8 mouse cellular contexts compared by ENCODE assay signal in genomic region chr8:74993475-74994451, GRCm38 (mm10). TPM values are rescaled to one million over a fixed set of nuclear protein-coding genes. Genes with fewer than 3 reads are reported as not detected.
DNase-seq lines count a peak whose midpoint lies in the region; ATAC-seq and TF ChIP-seq lines count a peak whose summit lies in the region.

No protein-coding gene starts in this region.

- H3K4me3 ChIP-seq in ES-E14 (ENCODE audit: insufficient read depth in 1 of 2, low read depth in 1 of 2, low read length in 2 of 2, poor library complexity in 1 of 2, severe bottlenecking in 1 of 2) = peak overlapping the region; percentile 75 to 99
- peak overlapping the region; percentile 66 for H3K4me3 ChIP-seq in forebrain, embryonic 16.5 days (replicated peaks; ENCODE audit: low read length)
- peak overlapping the region; percentile 79 for H3K4me3 ChIP-seq in layer of hippocampus, adult 2 months
- peak overlapping the region; percentile 86 for H3K4me3 ChIP-seq in lung, embryonic 14.5 days (ENCODE audit: low read depth, low read length)
- H3K4me3 ChIP-seq in olfactory bulb, adult 2 months (ENCODE audit: insufficient read depth, low read depth, low read length) = peak overlapping the region; percentile 70
- H3K4me3 ChIP-seq in thymus, adult 2 months (ENCODE audit: control insufficient read depth, insufficient read depth, low read length) = peak overlapping the region; percentile 70

- ATAC-seq in forebrain, embryonic 16.5 days = peak; percentile 98
- ATAC-seq in lung, embryonic 14.5 days (ENCODE audit: insufficient read depth) = peak; percentile 95

- DNase-seq in ES-E14 (ENCODE audit: low read depth, low spot score) = peak; percentile 77
- peak; percentile 88 for DNase-seq in cerebellum, adult 18-20 months
- peak; percentile 78 to 89 for DNase-seq in heart, postnatal 36 days
- peak; percentile 81 to 83 for DNase-seq in layer of hippocampus, adult 2 months (ENCODE audit: low spot score in 2 of 2)
- peak; percentile 94 for DNase-seq in lung, embryonic 14.5 days
- DNase-seq in thymus, adult 2 months = peak; percentile 82

- no peaks in the 10 kb centered on the region for H3K9me3 ChIP-seq in ES-E14 (ENCODE audit: control insufficient read depth, insufficient read depth, low read depth, low read length)
- no peaks in the 10 kb centered on the region for H3K9me3 ChIP-seq in forebrain, embryonic 16.5 days (ENCODE audit: control insufficient read depth, low read length)
- no peaks in the 10 kb centered on the region for H3K9me3 ChIP-seq in lung, embryonic 14.5 days (ENCODE audit: low read depth, low read length)

- peak overlapping the region; percentile 64 for H3K4me2 ChIP-seq in forebrain, embryonic 16.5 days (ENCODE audit: low read length)
- H3K4me2 ChIP-seq in lung, embryonic 14.5 days = peak overlapping the region; percentile 56

- under 1% methylated on average over 98 of the region's 111 CpGs for WGBS in forebrain, embryonic 16.5 days
- under 1% methylated on average over 91 of the region's 111 CpGs for WGBS in lung, embryonic 14.5 days
- under 1% methylated on average over 111 of the region's 111 CpGs for WGBS in olfactory bulb, adult 2 months
- under 1% methylated on average over 97 of the region's 111 CpGs for WGBS in thymus, adult 2 months

- H3K27ac ChIP-seq in ES-E14 (ENCODE audit: insufficient read depth, low read depth, low read length, poor library complexity, severe bottlenecking) = peak overlapping the region; percentile 98
- H3K27ac ChIP-seq in forebrain, embryonic 16.5 days (ENCODE audit: low read length) = peak overlapping the region; percentile 95
- H3K27ac ChIP-seq in layer of hippocampus, adult 2 months = peak overlapping the region; percentile 99
- peak overlapping the region; percentile 97 for H3K27ac ChIP-seq in lung, embryonic 14.5 days (ENCODE audit: low read depth)
- H3K27ac ChIP-seq in olfactory bulb, adult 2 months (ENCODE audit: insufficient read depth, low read depth, low read length) = no peak overlapping the region
- peak overlapping the region; percentile 32; the same call in 1 of the 2 replicates for H3K27ac ChIP-seq in thymus, adult 2 months (ENCODE audit: control insufficient read depth, insufficient read depth, low read length)

- peak overlapping the region; percentile 99 for H3K9ac ChIP-seq in ES-E14 (ENCODE audit: insufficient read depth, low read depth, low read length, poor library complexity, severe bottlenecking)
- H3K9ac ChIP-seq in forebrain, embryonic 16.5 days (replicated peaks; ENCODE audit: low read depth, low read length) = peak overlapping the region; percentile 97
- peak overlapping the region; percentile 99 for H3K9ac ChIP-seq in lung, embryonic 14.5 days

- peaks cover 3% of the 10 kb centered on the region for H3K36me3 ChIP-seq in ES-E14 (ENCODE audit: control insufficient read depth, insufficient read depth, low read length, poor library complexity, severe bottlenecking)
- H3K36me3 ChIP-seq in forebrain, embryonic 16.5 days (ENCODE audit: control insufficient read depth, insufficient read depth) = 0 out of 2 replicates have a peak, but pooled peaks cover under 1% of the 10 kb centered on the region
- H3K36me3 ChIP-seq in lung, embryonic 14.5 days (ENCODE audit: insufficient read depth) = peaks cover 4% of the 10 kb centered on the region
- H3K36me3 ChIP-seq in thymus, adult 2 months (ENCODE audit: control insufficient read depth, insufficient read depth, low read length) = no peaks in the 10 kb centered on the region

- H3K4me1 ChIP-seq in ES-E14 (ENCODE audit: control insufficient read depth in 2 of 2, insufficient read depth in 2 of 2, low read length in 2 of 2, poor library complexity in 1 of 2) = peaks cover 6 to 8% of the 10 kb centered on the region in 2 experiments; a peak in 2 of 4 replicates
- H3K4me1 ChIP-seq in forebrain, embryonic 16.5 days (replicated peaks; ENCODE audit: control insufficient read depth, insufficient read depth, low read length) = peaks cover 5% of the 10 kb centered on the region
- no peaks in the 10 kb centered on the region for H3K4me1 ChIP-seq in lung, embryonic 14.5 days (ENCODE audit: insufficient read depth)
- H3K4me1 ChIP-seq in olfactory bulb, adult 2 months (ENCODE audit: control insufficient read depth, insufficient read depth, low read length) = peaks cover 2% of the 10 kb centered on the region; the same call in 1 of the 2 replicates
- peaks cover 5% of the 10 kb centered on the region for H3K4me1 ChIP-seq in thymus, adult 2 months (replicated peaks; ENCODE audit: control insufficient read depth, insufficient read depth, low read length)

- in situ Hi-C loops in ES-E14 (cut with MboI; ENCODE audit: low sequenced_read_pairs in 2 of 2, unreplicated experiment in 2 of 2) = no loop called here

- intact Hi-C loops in heart, postnatal 36 days (cut with DNase I) = loop anchor here (2.0 to 10.0 kb wide), 3 partner anchors 39 to 221 kb away; partner anchors contain the start of genes Rasd2 and Tom1

- TF ChIP-seq CTCF in layer of hippocampus, adult 2 months (conservative IDR thresholded peaks at IDR 0.05) = peak; percentile 8; the same call in 1 of the 2 replicates
- no peak for TF ChIP-seq CTCF in lung, embryonic 14.5 days (IDR thresholded peaks at IDR 0.05; ENCODE audit: low read depth)
- TF ChIP-seq CTCF in olfactory bulb, adult 2 months (IDR thresholded peaks at IDR 0.05; ENCODE audit: insufficient read depth, low read depth, low read length) = no peak
- TF ChIP-seq CTCF in thymus, adult 2 months (IDR thresholded peaks at IDR 0.05; ENCODE audit: borderline replicate concordance, control insufficient read depth, extremely low read depth, insufficient read depth, low read length, poor library complexity) = no peak

- TF ChIP-seq POLR2A in olfactory bulb, adult 2 months (IDR thresholded peaks at IDR 0.05; ENCODE audit: insufficient read depth, low read depth, low read length) = no peak
- peak; percentile 16; the same call in 1 of the 2 replicates for TF ChIP-seq POLR2A in thymus, adult 2 months (IDR thresholded peaks at IDR 0.05; ENCODE audit: control insufficient read depth, extremely low read depth, insufficient read depth, low read length, poor library complexity)

- 0 out of 2 replicates have a peak, but pooled peaks cover 2% of the 10 kb centered on the region for H3K27me3 ChIP-seq in forebrain, embryonic 16.5 days (replicated peaks; ENCODE audit: control insufficient read depth, insufficient read depth, low read length)
- H3K27me3 ChIP-seq in lung, embryonic 14.5 days (ENCODE audit: insufficient read depth, low read length) = no peaks in the 10 kb centered on the region
- H3K27me3 ChIP-seq in thymus, adult 2 months (ENCODE audit: control insufficient read depth, insufficient read depth, low read length) = no peaks in the 10 kb centered on the region

TF ChIP-seq in ES-E14, 5 proteins besides CTCF, POLR2A, EP300 and RAD21:
- TF ChIP-seq HCFC1 (IDR thresholded peaks at IDR 0.05; ENCODE audit: borderline replicate concordance, insufficient read depth, low read length) (peak; percentile 85), MAFK (IDR thresholded peaks at IDR 0.05; ENCODE audit: insufficient read depth, low read depth, low read length) (no peak)

RNA-seq across cellular contexts. Expression of gene Hmgxb4, which starts 0.6 kb away (rescaled TPM):
- 66.5 and 75.4 TPM in 2 replicates for total RNA-seq in ES-E14 (2012; rRNA removed)
- polyA plus RNA-seq in forebrain, embryonic 16.5 days (2015; fragmentation: Nextera tagmentation; extraction: Ambion mirVana) = 41.2 and 48.3 TPM in 2 replicates
- 10 to 100 TPM; 12.7 to 16.3 TPM for total RNA-seq in heart, postnatal 36 days (2021)
- 10 to 100 TPM; 20.6 to 22.0 TPM for total RNA-seq in layer of hippocampus, adult 2 months (2021)
- 52.0 and 54.6 TPM in 2 replicates for polyA plus RNA-seq in lung, embryonic 14.5 days (2014; fragmentation: Nextera tagmentation; extraction: Ambion mirVana)
- not detected in 2 replicates for polyA plus RNA-seq in olfactory bulb, adult 2 months (2012; ENCODE audit: insufficient read depth, insufficient read length, low replicate concordance, missing spikeins)
- 25.6 and 28.7 TPM in 2 replicates for polyA plus RNA-seq in thymus, adult 2 months (2012; rRNA removed)

RNA-seq across cellular contexts. Expression of gene Tom1, which starts 39.7 kb away (rescaled TPM):
- total RNA-seq in ES-E14 (2012; rRNA removed) = 24.5 and 24.7 TPM in 2 replicates
- 13.4 and 17.4 TPM in 2 replicates for polyA plus RNA-seq in forebrain, embryonic 16.5 days (2015; fragmentation: Nextera tagmentation; extraction: Ambion mirVana)
- 10 to 100 TPM; 60.7 to 71.3 TPM for total RNA-seq in heart, postnatal 36 days (2021)
- 10 to 100 TPM; 38.7 to 40.5 TPM for total RNA-seq in layer of hippocampus, adult 2 months (2021)
- 18.7 and 20.8 TPM in 2 replicates for polyA plus RNA-seq in lung, embryonic 14.5 days (2014; fragmentation: Nextera tagmentation; extraction: Ambion mirVana)
- 280 TPM in 1 of 2 replicates, not detected in the other for polyA plus RNA-seq in olfactory bulb, adult 2 months (2012; ENCODE audit: insufficient read depth, insufficient read length, low replicate concordance, missing spikeins)
- 31.7 and 41.9 TPM in 2 replicates for polyA plus RNA-seq in thymus, adult 2 months (2012; rRNA removed)
